Mouse (Mus musculus) embryonic fibroblast, embryonic 13.5 days (primary cell): ENCODE measurements around the gene Peg10.

ENCODE experiments used
- CTCF ChIP-seq: IDR thresholded peaks from 2 replicates; pipeline ENCODE4 v1.5.1; 2011; ENCODE audit warnings: mild to moderate bottlenecking, control low read depth, low read length, moderate library complexity, borderline replicate concordance; ENCODE audit not compliant: insufficient read depth
- POLR2A ChIP-seq: IDR thresholded peaks from 2 replicates; pipeline ENCODE4 v1.6.1; 2011; ENCODE audit warnings: low read depth, mild to moderate bottlenecking, control low read depth, low read length, moderate library complexity

DNA sequence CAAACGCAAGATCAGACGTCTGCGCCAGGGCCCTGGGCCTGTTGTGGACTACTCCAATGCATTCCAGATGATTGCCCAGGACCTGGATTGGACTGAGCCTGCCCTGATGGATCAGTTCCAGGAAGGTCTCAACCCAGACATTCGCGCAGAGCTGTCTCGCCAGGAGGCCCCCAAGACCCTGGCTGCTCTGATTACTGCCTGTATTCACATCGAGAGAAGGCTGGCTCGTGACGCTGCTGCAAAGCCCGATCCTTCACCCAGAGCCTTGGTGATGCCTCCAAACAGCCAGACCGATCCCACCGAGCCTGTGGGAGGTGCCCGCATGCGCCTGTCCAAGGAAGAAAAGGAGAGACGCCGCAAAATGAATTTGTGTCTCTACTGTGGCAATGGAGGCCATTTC is 7.8 kb downstream of the Peg10 start:
- TF ChIP-seq CTCF, result no peak
- no peak for TF ChIP-seq POLR2A
